Mouse (Mus musculus) embryo, embryonic 11 days (tissue): ENCODE data around the gene Tmem98.

Source experiments
- DNase-seq: peaks from one replicate; pipeline ENCODE4 v3.0.0-alpha.2; 2015

Gene Tmem98

GRCm38 (mm10) chr11:80809993-80810821 is at the start of gene Tmem98:
Tmem98 (plus strand) TSS chr11:80810175.
- DNase-seq = peak; percentile 77

- no peak for DNase-seq
Measured at GRCm38 (mm10) chr11:80761285-80761974, 48.5 kb upstream of the Tmem98 start.

GRCm38 (mm10) chr11:80762066-80762465 is 47.9 kb upstream of the Tmem98 start:
- no peak for DNase-seq

DNA sequence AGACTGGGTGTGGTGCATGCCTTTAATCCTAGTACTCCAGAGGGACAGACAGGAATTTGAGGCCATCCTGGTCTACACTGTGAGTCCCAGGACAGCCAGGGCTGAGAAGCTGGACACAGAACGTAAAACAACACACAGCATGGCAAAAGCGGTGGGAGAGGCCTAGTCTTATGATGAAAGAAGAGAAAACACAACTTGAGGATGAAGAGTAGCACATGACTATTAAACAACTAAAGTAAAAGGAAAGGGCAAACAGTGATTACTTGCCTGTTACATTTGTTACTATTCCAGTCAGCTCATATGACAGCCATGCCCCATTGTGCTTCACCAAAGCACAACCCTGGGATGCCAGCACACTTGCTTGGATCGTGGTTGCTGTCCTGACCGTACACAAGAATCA is 43.9 kb upstream of the Tmem98 start:
- DNase-seq = no peak

GRCm38 (mm10) chr11:80766472-80767319 is 43.3 kb upstream of the Tmem98 start:
- no peak for DNase-seq

DNA sequence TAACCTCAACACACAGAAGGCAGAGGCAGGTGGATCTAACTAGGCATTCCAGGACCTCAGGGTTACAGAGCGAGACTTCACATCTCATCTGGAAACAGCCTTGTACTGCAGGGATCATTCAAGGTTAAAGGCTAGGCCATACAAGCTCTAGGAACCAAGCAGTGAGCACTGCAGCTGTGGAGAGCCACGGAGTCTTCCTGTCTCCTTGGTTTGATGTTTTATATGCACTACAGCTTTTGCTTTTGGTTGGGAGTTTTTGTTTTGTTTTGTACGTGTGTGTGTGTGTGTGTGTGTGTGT is 42.7 kb upstream of the Tmem98 start:
- no peak for DNase-seq

DNA sequence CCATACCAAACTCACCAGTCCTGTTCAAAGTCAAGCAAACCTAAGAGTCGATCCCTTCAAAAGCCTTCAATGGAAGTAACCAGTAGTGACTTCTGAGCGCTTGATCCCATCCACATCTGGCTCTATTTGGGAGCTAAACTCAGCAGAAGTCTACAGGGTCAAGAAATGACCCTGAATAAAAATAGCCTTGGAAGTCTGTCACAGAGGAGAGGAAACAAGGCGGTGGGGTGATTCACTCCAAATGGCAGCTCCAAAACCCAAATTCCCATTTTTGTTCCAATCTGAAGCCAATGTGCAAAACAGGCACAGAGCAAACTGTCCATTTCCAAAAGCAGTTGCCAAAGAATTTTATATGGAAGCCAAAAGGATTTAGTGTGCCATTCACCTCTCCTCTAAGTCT is 38.8 kb upstream of the Tmem98 start:
- DNase-seq = no peak

DNA sequence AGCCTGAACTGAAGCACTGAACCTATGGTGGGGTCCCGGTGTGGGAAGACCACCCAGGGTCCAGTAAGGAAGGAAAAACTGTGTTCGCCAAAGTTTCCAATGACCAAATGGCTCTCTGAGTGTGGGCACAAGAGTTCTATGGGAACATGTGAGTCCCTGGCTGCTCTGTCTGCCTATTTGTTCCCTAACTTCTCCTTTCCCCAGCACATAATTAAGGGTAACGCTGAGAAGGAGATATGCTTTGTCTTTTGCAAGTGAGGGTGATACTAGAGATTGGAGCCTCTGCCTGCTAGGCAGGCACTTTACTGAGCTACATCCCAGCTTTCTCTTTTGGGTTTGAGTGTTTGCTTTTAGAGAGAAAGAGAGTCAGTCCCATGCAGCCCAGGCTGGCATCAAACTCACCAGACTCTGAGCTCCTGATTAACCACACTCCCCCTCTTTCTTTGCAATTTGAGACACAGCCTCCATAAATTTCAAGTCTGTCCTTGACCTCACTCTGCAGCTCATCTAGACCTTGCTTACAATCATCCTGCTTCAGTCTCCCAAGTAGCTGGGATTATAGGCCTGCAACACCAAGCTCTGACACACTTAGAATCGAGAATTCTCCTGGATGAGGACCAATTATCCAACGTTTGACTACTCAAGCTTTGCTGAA is 38.3 kb upstream of the Tmem98 start:
- no peak for DNase-seq

GRCm38 (mm10) chr11:80772595-80773210 is 37.3 kb upstream of the Tmem98 start:
- DNase-seq = no peak

DNA sequence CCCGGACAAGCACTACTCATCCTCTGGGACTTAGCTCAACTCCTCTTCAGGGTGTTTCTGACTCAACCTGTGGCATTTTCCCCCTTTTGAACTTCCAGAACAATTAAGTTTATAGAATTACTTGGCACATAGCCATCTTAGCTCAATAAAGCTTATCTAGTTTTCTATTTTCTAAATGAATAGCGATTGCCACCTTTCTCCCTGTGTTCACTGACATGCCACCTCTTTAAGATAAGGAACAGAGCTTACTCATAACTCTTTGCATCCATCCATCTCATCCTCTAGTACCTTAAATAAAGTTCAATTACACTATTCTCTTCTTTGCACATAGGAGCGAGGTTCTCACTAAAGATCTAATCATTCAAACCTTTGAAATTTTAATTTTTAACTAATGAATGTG is 34.4 kb upstream of the Tmem98 start:
- no peak for DNase-seq

DNA sequence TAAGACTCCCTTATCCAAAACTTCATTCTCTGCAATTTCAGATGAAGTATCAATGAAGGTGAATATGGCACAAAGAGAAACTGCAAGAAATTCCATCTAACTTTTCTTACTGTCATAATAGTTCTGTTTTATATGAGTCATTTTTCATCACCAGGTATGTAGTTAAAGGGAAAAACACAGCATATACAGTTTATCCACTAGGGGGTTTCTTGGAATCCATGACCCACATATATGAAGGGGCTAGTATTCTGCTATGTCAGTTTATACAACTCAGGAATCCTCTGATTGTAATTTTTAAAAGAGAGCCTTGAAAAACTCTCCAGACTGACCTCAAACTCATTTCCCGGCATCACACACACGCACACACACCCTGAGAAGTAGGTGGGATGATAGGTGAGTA is 32.3 kb upstream of the Tmem98 start:
- no peak for DNase-seq

DNA sequence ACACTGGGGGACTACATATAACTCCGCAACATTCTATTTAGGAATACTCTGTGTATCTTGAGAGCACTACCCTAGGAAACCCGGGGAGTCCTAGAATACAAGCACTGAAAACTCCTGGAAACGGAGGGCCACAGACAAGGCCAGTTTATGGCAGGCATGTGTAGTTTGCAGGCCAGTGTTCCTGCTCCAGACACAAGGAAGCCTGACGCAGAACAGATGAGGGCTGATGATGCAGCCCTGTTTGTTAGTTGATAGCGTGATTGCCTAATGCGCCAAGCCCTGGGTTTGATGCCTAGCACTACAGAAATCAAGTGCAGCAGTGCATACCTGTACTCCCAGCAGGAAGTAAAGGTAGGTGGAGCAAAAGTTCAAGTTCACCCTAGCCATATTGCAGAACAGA is 31.8 kb upstream of the Tmem98 start:
- DNase-seq = no peak

DNA sequence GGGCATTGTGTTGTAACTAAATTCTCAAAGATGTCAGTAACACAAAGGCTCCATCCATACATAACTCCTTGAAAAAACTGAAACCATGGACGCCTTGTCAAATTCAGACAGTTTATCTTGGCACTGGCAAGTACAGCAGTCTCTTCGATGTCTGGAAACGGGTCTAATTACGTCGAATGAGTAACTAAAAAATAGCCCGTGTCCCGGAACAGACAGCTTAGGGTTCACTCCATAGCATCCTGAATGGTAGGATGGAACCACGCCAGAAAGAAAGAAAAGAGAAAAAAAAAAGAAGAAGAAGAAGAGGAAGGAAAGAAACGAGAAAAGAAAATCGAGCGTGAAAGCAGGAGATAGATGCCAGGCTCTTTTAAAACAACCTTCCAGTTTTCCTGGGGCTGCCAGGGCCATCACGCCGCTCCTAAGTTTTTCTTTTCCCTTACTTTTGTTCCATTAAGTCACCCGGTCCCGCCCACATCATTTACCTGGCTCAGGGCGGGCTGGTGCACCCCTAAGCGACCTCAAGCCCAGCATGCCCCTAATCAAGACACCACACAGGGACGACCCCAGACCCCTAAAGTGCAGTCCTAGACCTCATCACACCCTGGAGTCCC is 31.0 kb upstream of the Tmem98 start:
- DNase-seq = no peak

GRCm38 (mm10) chr11:80779527-80780344 is 30.2 kb upstream of the Tmem98 start, which contains the start of gene Myo1d:
Myo1d (minus strand) TSS chr11:80780025.
- peak; percentile 93 for DNase-seq

- DNase-seq = no peak
Measured at GRCm38 (mm10) chr11:80781535-80781934, 28.4 kb upstream of the Tmem98 start.

DNA sequence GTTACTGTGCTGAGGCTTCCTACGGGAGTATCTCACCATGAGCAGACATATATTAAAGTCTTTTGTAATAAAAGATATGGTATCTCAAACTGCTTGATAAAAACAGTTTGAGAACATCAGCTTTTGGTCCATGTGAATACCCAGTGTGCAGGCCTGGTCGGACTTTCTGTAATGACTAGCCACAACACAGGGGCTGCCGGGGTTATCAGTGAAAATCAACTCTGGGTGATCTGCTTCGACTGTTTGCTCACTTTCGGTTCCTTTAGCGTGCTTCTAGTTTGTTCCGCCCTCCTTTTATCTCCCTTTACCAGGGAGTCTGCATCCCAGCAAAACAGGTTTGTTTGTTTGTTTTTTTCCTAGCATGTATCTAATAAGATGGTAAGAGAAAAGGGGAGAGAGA is 26.5 kb upstream of the Tmem98 start:
- no peak for DNase-seq

DNA sequence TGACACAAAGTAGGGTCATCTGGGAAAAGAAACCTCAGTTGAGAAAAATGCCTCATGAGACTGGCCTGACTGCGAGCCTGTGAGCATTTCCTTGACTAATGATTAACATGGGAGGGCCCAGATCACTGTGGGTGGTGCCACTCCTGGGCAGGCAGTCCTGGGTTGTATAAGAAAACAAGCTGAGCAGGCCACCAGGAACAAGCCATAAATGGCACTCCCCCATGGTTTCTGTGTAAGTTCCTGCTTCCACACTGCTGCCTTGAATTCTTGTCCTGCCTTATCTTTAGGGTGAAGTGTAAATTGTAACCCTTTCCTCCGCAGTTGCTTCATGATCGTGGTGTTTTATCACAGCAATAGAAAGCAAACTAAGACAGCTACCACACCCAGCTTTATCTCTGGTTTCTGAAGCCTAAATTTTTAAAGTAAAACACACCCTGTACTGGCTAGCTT is 25.7 kb upstream of the Tmem98 start:
- DNase-seq = no peak

DNA sequence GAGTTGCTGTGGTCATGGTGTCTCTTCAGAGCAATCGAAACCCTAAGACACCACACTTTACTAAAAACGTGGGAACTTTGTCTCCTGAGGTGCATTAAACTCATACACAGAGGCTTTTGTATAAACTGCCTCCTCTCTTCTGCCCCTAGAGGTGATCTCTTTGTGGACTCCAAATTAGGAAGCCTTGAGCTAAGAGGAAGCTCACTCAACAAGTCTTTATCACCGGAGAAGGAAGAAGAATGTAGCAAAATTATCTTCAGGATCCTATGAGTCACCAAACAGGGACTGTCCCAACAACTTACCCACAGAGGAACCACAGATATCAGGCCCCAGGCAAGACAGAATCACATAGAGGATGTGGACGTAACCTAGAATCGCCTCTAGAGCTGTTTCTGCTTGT is 24.3 kb upstream of the Tmem98 start:
- no peak for DNase-seq

GRCm38 (mm10) chr11:80789647-80790240 is 20.2 kb upstream of the Tmem98 start:
- no peak for DNase-seq

- DNase-seq = no peak
Measured at GRCm38 (mm10) chr11:80790413-80790812, 19.6 kb upstream of the Tmem98 start.
